Mouse (Mus musculus) liver, embryonic 14.5 days (tissue): ENCODE data around the gene Fam168a.

Source experiments
- CTCF ChIP-seq: IDR thresholded peaks from 2 replicates; pipeline ENCODE4 v1.5.1; 2016; ENCODE audit warnings: antibody characterized with exemption, low read depth, control low read depth
- EP300 ChIP-seq: IDR thresholded peaks from 2 replicates; pipeline ENCODE4 v1.6.1; 2016; ENCODE audit warnings: antibody characterized with exemption, low read depth

- no peak for TF ChIP-seq CTCF
- no peak for TF ChIP-seq EP300
Measured at GRCm38 (mm10) chr7:100824661-100825060, 118.2 kb downstream of the Fam168a start.
